Mouse (Mus musculus) bone marrow, adult 2 months (tissue): ENCODE measurements around the gene Zfp64. TPM values are rescaled to one million over a fixed set of nuclear protein-coding genes. Genes with fewer than 3 reads are reported as not detected.

ENCODE experiments used
- H3K27ac ChIP-seq: fragments of 200-500 bp; 2 replicates; pipeline ENCODE4 v1.5.1; 2012; ENCODE audit warnings: low read depth, mild to moderate bottlenecking, control low read depth, inconsistent platforms, low read length; ENCODE audit not compliant: control insufficient read depth, poor library complexity, insufficient read depth
- H3K4me1 ChIP-seq: fragments of 200-500 bp; 2 replicates; pipeline ENCODE4 v1.6.1; 2011; ENCODE audit warnings: low read length; ENCODE audit not compliant: control insufficient read depth, insufficient read depth
- H3K4me3 ChIP-seq: fragments of 200-500 bp; replicated peaks from 2 replicates; pipeline ENCODE3; 2011; ENCODE audit warnings: mild to moderate bottlenecking, low read depth, low read length, control low read depth; ENCODE audit not compliant: control insufficient read depth
- CTCF ChIP-seq: fragments of 200-500 bp; IDR thresholded peaks from 2 replicates; pipeline ENCODE4 v1.5.1; 2011; ENCODE audit warnings: low read length, control low read depth; ENCODE audit not compliant: control insufficient read depth, insufficient read depth
- POLR2A ChIP-seq: fragments of 200-500 bp; IDR thresholded peaks from 2 replicates; pipeline ENCODE4 v1.6.1; 2011; ENCODE audit warnings: low read depth, mild to moderate bottlenecking, control low read depth, low read length, borderline replicate concordance; ENCODE audit not compliant: control insufficient read depth
- WGBS: fragments of 180-500 bp; shearing (Covaris S2); methylation state at CpG from one replicate; pipeline ENCODE4 v1.1.7; 2018; 5-methylcytosine and 5-hydroxymethylcytosine counted together
- polyA plus RNA-seq: library from polyadenylated mRNA; stranded (reverse); fragments of >200 nt; gene quantifications from 2 replicates; pipeline ENCODE4 v1.2.4, GENCODE M21; 2011; ENCODE audit warnings: low replicate concordance; ENCODE audit not compliant: missing spikeins, insufficient read depth, insufficient read length

Gene Zfp64
- polyA plus RNA-seq, 1 experiment = 10.7 TPM

DNA sequence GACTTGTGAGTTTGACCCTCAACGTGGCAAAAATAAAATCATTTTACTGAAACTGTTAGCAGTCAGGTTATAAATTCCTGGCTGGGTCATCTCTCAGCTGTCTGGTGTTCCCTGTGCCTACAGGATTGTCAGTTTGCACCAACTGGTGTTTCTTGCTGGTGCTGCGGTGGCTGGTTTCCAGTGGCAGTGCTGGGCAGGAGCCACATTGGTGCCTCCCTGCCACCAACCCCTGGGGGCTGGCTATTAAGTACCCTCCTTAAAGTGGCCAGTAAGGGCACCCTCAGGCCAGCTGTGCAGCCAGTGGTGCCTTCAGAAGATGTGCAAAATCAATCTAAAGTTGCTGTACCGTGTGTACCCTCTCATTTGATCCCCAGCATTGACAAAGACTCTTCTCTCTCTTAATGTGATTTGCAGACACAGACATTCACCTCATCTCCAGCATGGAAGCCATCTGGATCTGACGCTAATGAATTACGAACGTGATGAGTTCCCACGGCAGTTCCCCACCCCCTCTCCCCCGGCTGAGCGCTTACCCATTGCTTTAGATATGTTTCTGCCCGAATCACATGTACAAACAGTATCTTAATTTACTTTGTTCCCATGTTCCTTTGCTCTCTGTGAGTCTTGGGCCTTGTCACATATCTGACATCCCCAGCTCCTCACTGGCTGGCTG lies 16.0 kb downstream of the Zfp64 start:
- no peak overlapping the region for H3K4me3 ChIP-seq
- TF ChIP-seq CTCF (no peak), POLR2A (no peak)
- H3K27ac ChIP-seq = no peak overlapping the region
- 90% methylated on average over 10 of the region's 10 CpGs for WGBS
- H3K4me1 ChIP-seq = no peaks in the 10 kb centered on the region

DNA sequence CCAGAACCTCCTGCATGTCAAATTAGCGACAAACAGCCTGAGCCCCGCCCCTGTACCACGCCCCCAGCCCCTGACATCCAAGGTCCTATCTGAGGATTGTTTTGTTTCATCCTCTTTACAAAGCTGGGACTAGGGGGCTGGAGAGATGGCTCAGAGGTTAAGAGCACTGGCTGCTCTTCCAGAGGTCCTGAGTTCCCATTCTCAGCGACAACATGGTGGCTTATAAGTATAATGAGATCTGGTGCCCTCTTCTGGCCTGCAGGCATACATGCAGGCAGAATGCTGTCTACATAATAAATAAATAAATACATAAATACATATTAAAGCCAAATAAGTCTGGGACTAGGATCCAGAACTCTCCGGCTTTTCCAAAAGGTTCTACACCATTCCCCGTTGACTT lies 18.5 kb downstream of the Zfp64 start:
- Histone ChIP-seq H3K4me1 (no peaks in the 10 kb centered on the region), H3K27ac (no peak overlapping the region), H3K4me3 (no peak overlapping the region)
- TF ChIP-seq CTCF (no peak), POLR2A (no peak)
- 94% methylated on average over 6 of the region's 6 CpGs for WGBS

GRCm38 (mm10) chr2:168935165-168935564 lies 20.2 kb downstream of the Zfp64 start:
- no peak for TF ChIP-seq POLR2A
- no peak for TF ChIP-seq CTCF
- H3K27ac ChIP-seq = no peak overlapping the region
- no peaks in the 10 kb centered on the region for H3K4me1 ChIP-seq
- 96% methylated on average over 35 of the region's 35 CpGs for WGBS
- no peak overlapping the region for H3K4me3 ChIP-seq

DNA sequence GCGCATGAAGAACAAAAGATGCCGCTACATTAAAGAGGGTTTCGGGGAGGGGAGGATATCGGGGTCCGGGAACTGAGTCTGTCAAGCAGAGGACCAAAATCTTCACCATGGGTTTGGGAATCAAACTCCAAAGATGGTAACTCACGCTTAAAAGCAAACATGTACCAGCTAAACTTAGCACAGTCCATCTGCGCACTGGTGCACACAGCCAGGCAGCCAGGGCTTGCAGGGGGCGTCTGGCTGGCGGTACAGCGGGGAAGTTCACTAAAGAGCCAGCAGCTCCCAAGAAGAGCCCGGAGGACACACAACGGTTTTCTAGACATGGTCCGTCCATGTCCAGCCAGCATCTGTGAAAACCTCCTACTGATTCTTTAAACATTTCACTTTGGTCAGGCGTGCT lies 23.7 kb downstream of the Zfp64 start:
- Histone ChIP-seq H3K4me1 (no peaks in the 10 kb centered on the region), H3K4me3 (no peak overlapping the region), H3K27ac (no peak overlapping the region)
- TF ChIP-seq CTCF (no peak), POLR2A (no peak)
- WGBS = 91% methylated on average over 14 of the region's 14 CpGs

- Histone ChIP-seq H3K4me3 (no peak overlapping the region), H3K4me1 (no peaks in the 10 kb centered on the region), H3K27ac (no peak overlapping the region)
- 20% methylated on average over 10 of the region's 10 CpGs for WGBS
- TF ChIP-seq POLR2A = no peak
- TF ChIP-seq CTCF = peak; percentile 68
These were observed 25.7 kb downstream of the Zfp64 start for GRCm38 (mm10) chr2:168929691-168930090.

GRCm38 (mm10) chr2:168927401-168927800 lies 28.0 kb downstream of the Zfp64 start:
- TF ChIP-seq POLR2A = no peak
- no peak for TF ChIP-seq CTCF
- Histone ChIP-seq H3K27ac (no peak overlapping the region), H3K4me1 (no peaks in the 10 kb centered on the region), H3K4me3 (no peak overlapping the region)
- 84% methylated on average over 7 of the region's 7 CpGs for WGBS

DNA sequence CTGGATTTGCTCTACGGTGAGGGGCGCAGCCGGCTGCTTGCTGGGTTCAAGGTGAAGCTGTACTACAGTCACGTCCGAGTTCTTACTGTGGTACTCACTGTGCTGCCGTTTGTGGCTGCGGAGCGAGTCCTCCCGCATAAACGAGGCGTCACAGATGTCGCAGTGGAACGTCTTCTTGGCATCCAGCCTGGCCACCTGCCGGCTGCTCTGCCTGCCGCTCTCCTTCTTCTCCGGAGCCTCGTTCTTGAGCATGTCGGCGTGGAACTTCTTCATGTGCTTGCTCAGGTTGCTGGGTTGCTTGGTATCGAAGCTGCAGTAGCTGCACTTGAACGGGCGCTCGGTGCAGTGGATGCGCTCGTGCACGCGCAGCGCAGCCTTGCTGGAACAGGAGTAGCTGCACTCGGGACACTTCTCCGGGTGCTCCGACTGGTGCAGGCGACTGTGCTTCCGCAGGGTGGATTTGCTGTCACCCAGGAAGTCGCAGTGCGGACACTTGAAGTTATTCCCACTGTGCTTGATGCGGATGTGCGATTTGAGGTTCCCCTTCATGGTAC lies 29.1 kb downstream of the Zfp64 start:
- Histone ChIP-seq H3K27ac (no peak overlapping the region), H3K4me1 (no peaks in the 10 kb centered on the region), H3K4me3 (no peak overlapping the region)
- TF ChIP-seq CTCF (no peak), POLR2A (no peak)
- 94% methylated on average over 37 of the region's 37 CpGs for WGBS

DNA sequence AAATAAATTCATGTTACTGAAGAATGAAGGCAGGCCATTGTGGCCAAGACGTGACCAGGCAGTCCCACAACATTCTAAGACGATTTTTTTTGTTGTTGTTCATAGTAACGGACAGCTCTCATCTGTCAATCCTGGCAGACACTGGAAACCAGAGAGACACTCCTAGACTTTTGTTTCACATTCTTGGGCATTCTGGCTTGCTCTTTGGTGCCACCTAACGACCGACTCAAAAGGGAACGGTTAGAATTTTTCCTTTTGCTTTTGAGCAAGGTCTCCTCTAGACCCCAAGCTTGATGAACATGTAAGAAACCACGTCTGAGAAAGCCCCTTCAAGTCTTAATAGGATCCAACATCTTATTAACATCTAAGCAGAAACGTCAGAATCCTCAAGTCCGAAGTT lies 31.7 kb downstream of the Zfp64 start:
- TF ChIP-seq POLR2A (no peak), CTCF (no peak)
- Histone ChIP-seq H3K4me3 (no peak overlapping the region), H3K27ac (no peak overlapping the region), H3K4me1 (no peaks in the 10 kb centered on the region)
- WGBS = 28% methylated on average over 9 of the region's 9 CpGs

GRCm38 (mm10) chr2:168922466-168922865 lies 32.9 kb downstream of the Zfp64 start:
- no peak overlapping the region for H3K4me3 ChIP-seq
- TF ChIP-seq CTCF = no peak
- no peak for TF ChIP-seq POLR2A
- 89% methylated on average over 5 of the region's 5 CpGs for WGBS

More at GRCm38 (mm10) chr2:168922466-168922865, 32.9 kb downstream of the Zfp64 start:
- Histone ChIP-seq H3K4me1 (no peaks in the 10 kb centered on the region), H3K27ac (no peak overlapping the region)
